Mouse (Mus musculus) hindbrain, embryonic 13.5 days (tissue): ENCODE measurements at regions not wholly inside any gene's neighbourhood (a gene's known extent, or its start where the extent isn't known, plus 50 kb on each side); places are given as distances from the start of the nearest gene placed in this dataset.

ENCODE experiments used
- ATAC-seq: fragments of 200-750 bp; cut with Nextera tagmentation; 2 replicates; pipeline ENCODE4 v1.8.0; 2017; ENCODE audit warnings: moderate TSS enrichment; ENCODE audit not compliant: low FRiP score
- H3K27ac ChIP-seq: fragments of 300-500 bp; sonication (generic); 2 replicates; pipeline ENCODE4 v1.5.1; 2015; ENCODE audit warnings: inconsistent platforms, mild to moderate bottlenecking, moderate library complexity
- H3K27me3 ChIP-seq: fragments of 300-500 bp; sonication (generic); 2 replicates; pipeline ENCODE4 v1.6.1; 2015; ENCODE audit warnings: mild to moderate bottlenecking, inconsistent platforms
- H3K36me3 ChIP-seq: fragments of 300-500 bp; sonication (generic); 2 replicates; pipeline ENCODE4 v1.6.1; 2015; ENCODE audit warnings: mild to moderate bottlenecking, inconsistent platforms
- H3K4me1 ChIP-seq: fragments of 300-500 bp; sonication (generic); replicated peaks from 2 replicates; pipeline ENCODE4 v1.6.1; 2015; ENCODE audit warnings: inconsistent platforms
- H3K4me2 ChIP-seq: fragments of 300-500 bp; sonication (generic); 2 replicates; pipeline ENCODE4 v1.6.1; 2015; ENCODE audit warnings: inconsistent platforms, mild to moderate bottlenecking, moderate library complexity
- H3K4me3 ChIP-seq: fragments of 300-500 bp; sonication (generic); 2 replicates; pipeline ENCODE4 v1.5.1; 2015; ENCODE audit warnings: mild to moderate bottlenecking, inconsistent platforms
- H3K9ac ChIP-seq: fragments of 300-500 bp; sonication (generic); 2 replicates; pipeline ENCODE4 v1.6.1; 2015; ENCODE audit warnings: mild to moderate bottlenecking, inconsistent platforms
- H3K9me3 ChIP-seq: fragments of 300-500 bp; sonication (generic); 2 replicates; pipeline ENCODE4 v1.6.1; 2016; ENCODE audit warnings: inconsistent platforms

DNA sequence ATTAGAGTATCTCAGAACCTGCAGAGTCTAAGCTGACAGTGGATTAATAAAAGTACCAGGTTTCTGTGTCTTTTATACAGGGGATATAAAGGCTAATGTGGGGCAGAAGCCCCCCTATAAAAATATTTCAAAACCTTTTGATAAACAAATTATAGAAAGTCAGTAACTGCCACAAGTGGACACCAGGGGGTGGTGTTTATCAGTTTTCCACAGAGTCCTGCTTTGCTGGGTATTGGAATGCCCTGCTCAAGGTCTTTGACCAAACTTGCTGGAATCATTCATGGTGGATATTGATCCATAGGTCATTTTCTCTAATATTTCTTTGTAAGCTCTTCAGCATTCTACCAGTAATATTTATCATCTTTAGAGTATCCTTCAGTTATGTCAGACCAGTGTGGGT, 51.4 kb downstream of the Scgb1b24 start:
- H3K9me3 ChIP-seq, result peaks cover 66% of the 10 kb centered on the region
- ATAC-seq, result no peak
- H3K4me1 ChIP-seq, result no peaks in the 10 kb centered on the region
- H3K4me2 ChIP-seq, result no peak overlapping the region
- no peak overlapping the region for H3K9ac ChIP-seq
- H3K27me3 ChIP-seq, result no peaks in the 10 kb centered on the region
- H3K4me3 ChIP-seq, result no peak overlapping the region
- H3K27ac ChIP-seq, result no peak overlapping the region
- no peaks in the 10 kb centered on the region for H3K36me3 ChIP-seq
